Mouse (Mus musculus): ENCODE data around the gene Prr12.
"Not testable (repeated sequence)": the region's sequence is repeated elsewhere in the genome, so short reads cannot be mapped to it uniquely, and the experiment has no call there.

The Prr12 gene

GRCm38 (mm10) chr7:45048923-45049657, 3.6 kb downstream of the Prr12 start:
- no peak for DNase-seq

GRCm38 (mm10) chr7:45048001-45048890, 4.4 kb downstream of the Prr12 start:
- DNase-seq, result no peak

GRCm38 (mm10) chr7:45047491-45047890, 5.2 kb downstream of the Prr12 start:
- DNase-seq, result no peak

GRCm38 (mm10) chr7:45046853-45047350, 5.8 kb downstream of the Prr12 start:
- no peak for DNase-seq

- no peak for DNase-seq
These were observed 6.9 kb downstream of the Prr12 start for GRCm38 (mm10) chr7:45045741-45046140.

GRCm38 (mm10) chr7:45043307-45043706, 9.4 kb downstream of the Prr12 start:
- no peak for DNase-seq

- no peak for DNase-seq
These were observed 11.8 kb downstream of the Prr12 start for GRCm38 (mm10) chr7:45040851-45041250.

GRCm38 (mm10) chr7:45038411-45038810, 14.3 kb downstream of the Prr12 start:
- no peak for DNase-seq

- peak; percentile 41 to 66 for DNase-seq
These were observed 14.8 kb downstream of the Prr12 start for GRCm38 (mm10) chr7:45037720-45038361.

GRCm38 (mm10) chr7:45036702-45037101, 16.0 kb downstream of the Prr12 start:
- no peak for DNase-seq

GRCm38 (mm10) chr7:45035631-45036030, 17.1 kb downstream of the Prr12 start:
- DNase-seq, result no peak

GRCm38 (mm10) chr7:45033722-45034359, 18.8 kb downstream of the Prr12 start:
- DNase-seq, result no peak

- DNase-seq, result no peak
These were observed 21.8 kb downstream of the Prr12 start for GRCm38 (mm10) chr7:45030857-45031256.

GRCm38 (mm10) chr7:45029995-45030394, 22.7 kb downstream of the Prr12 start:
- DNase-seq, result no peak

- no peak for DNase-seq
These were observed 24.3 kb downstream of the Prr12 start for GRCm38 (mm10) chr7:45028351-45028750.

- no peak for DNase-seq
These were observed 24.9 kb downstream of the Prr12 start for GRCm38 (mm10) chr7:45027761-45028160.

- no peak for DNase-seq
These were observed 26.4 kb downstream of the Prr12 start for GRCm38 (mm10) chr7:45026256-45026655.

- DNase-seq, result no peak
These were observed 27.0 kb downstream of the Prr12 start for GRCm38 (mm10) chr7:45025601-45026220.

- DNase-seq, result no peak
These were observed 28.1 kb downstream of the Prr12 start for GRCm38 (mm10) chr7:45024281-45025248.

- not testable (repeated sequence) for DNase-seq
These were observed 29.0 kb downstream of the Prr12 start for GRCm38 (mm10) chr7:45023711-45024110.

GRCm38 (mm10) chr7:45020225-45020624, 32.5 kb downstream of the Prr12 start:
- DNase-seq, result no peak

All from spleen, adult 18-20 months (tissue).